Mouse (Mus musculus) megakaryocyte progenitor cell, adult 5-6 weeks (primary cell): ENCODE data around the gene Pknox2. TPM values are rescaled to one million over a fixed set of nuclear protein-coding genes. Genes with fewer than 3 reads are reported as not detected.

Experiments
- ATAC-seq: replicated peaks from 2 replicates; pipeline ENCODE4 v1.8.0; 2016; ENCODE audit warnings: mild to moderate bottlenecking, moderate TSS enrichment, inconsistent platforms; ENCODE audit not compliant: poor library complexity
- total RNA-seq, 2 experiments: library from RNA; stranded (forward) in 1 of 2; stranded (reverse) in 1 of 2; fragments of 157-497, 149-512 nt in 1 of 2; fragments of 200-1000 nt in 1 of 2; gene quantifications; 2 replicates each; pipeline versions ENCODE4 v1.2.3 to v1.2.4; 2015 to 2017

Pknox2 gene
- total RNA-seq (2015) (0.20 TPM in 1 of 2 replicates, not detected in the other), total RNA-seq (2017) (not detected in 2 replicates)

DNA sequence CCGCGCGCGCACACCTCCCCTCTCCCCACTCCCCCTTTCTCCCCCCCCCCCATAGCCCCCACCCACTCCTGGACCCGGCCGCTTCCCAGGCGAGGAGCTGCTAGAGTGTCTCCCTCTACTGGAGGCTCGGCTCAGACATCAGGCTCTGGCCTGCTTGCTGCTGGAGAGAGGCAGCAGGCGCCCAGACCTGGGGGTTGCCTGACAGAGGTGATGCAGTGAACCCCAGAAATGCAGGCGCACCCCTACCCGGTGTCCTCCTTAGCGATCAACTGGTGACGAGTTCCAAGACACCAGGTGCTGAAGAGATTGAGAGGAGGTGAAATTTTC is at the start of gene Pknox2:
Gene Pknox2, minus strand, starts transcription at position 49 of the 327 bp plus-strand sequence.
- peak; percentile 72 for ATAC-seq

DNA sequence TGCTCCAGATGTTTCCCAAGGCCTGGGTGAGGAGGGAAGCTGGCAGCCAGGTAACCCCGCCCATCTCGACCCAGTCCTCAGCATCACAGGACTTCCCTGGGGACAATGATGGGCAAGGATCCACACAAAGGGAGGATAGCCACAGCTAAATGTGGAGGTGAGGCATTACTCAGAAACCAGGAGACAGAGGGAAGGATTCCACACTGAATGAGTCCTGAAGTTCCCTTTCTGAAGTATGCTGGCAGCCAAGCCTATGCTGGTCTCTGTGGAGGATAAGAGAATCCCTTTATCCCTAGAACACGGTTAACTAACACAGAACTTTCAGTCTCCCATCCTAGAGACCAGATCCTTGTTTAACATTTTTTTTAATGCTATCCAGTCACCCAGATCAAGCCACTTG is 40.8 kb upstream of the Pknox2 start:
- ATAC-seq = no peak

DNA sequence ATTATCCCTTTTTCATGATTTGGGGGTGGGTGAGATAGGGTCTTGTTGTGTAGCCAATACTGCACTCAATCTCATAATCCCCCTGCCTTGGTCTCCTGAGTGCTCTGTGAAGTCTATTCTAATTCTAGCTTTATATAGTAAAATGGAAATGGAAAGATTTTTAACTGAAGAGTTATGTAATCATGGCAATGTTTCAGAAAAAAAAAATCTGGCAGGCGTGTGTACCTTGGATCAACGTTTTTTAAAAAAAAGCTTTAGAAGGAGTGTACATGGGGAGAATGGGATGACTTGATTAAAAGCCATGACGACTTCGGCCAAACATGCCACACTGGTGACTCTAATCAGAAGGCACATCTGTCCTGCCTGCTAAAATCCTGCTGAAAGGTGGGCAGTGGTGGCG is 40.2 kb upstream of the Pknox2 start:
- ATAC-seq = no peak

DNA sequence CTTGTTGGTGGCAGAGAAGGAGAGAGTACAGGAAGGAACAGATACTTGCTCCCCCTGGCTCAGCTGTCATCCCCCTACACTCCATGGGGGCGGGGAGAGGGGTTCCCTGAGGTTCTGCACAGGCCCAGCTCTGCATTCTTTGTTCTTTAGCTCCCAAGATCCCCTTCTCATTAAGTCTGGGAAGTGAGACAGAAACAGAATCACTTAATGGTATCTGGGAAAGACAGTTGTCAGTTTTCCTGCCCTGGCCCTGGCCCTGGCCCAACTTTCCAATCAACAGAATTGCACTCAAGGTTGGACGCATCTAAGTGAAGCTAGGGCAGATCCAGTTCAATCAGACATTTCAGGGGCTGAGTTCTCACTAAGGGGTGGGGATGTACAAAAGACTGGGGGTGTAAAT is 36.0 kb upstream of the Pknox2 start:
- no peak for ATAC-seq

DNA sequence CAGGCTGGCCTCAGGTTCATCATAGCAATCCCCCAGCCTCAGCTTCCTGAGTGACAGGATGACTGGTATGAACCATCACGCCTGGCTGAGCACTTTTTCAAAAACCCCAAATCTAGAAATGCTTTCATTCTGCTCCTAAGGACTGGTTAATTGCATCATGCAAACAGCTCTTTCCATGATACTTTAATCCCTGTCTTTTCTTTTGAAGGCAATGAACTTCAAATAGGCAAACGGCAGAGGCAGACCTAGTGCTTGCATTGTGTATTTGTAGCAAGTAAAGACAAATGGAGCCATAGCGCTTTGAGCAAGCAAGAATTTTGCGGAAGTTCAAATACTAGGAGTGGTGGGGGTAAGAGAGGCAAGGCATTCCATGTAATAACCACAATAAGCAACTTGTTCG is 34.4 kb upstream of the Pknox2 start:
- ATAC-seq = no peak

DNA sequence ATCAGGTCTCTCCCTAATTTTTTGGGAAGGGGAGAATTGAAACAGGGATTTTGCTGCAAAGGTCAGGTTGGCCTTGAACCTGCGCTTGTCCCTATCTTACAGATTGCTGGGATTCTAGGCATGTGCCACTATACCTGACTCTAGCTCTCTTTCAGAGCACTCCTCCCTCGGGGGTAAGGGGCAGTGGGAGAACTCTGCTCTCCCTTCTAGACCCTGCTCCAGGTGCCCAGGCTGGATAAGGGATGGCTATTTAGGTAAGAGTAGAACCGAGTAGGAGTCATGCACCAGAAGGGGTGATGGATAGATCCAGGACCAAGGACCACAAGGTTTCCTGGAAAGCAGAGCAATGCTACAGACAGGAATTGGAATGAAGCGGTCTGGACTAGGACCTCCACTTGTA is 32.4 kb upstream of the Pknox2 start:
- no peak for ATAC-seq

DNA sequence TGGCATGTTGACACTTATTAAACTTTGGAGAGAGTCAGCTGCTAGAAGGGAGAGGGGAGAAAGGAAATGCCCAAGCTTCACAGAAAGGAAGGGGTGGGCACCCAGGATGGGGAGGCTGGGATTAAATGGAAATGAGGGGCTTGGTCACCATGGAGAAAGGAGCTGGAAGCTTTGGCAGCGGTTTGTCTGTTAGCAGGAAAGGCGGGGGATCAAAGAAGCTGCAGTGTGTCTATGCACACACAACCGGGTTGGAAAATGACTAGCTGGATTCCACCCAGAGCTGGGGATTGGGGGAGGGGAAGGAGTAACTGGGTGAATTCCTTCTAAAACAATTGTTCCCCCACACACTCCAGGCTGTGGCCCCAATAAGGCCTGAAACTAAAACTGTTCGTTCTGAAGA is 31.7 kb upstream of the Pknox2 start:
- no peak for ATAC-seq

DNA sequence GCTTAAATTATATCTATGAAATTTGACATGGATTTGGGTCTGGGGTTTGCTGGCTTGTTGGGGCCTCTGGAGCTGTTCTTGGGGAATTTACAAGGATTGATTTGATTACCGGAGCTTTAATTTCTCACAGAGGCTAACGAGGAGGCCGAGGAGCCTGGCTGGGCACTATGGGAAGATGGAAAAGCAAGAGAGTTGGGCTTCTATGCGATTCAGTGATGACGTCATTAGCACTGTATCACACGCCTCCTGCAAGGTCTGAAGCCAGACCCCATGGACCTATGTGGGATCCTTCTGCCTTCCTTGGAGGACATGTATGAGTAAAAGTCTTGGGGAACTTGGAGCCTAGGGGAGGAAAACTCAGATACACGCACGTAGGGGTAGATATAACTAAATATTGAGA is 30.3 kb upstream of the Pknox2 start:
- ATAC-seq = no peak

DNA sequence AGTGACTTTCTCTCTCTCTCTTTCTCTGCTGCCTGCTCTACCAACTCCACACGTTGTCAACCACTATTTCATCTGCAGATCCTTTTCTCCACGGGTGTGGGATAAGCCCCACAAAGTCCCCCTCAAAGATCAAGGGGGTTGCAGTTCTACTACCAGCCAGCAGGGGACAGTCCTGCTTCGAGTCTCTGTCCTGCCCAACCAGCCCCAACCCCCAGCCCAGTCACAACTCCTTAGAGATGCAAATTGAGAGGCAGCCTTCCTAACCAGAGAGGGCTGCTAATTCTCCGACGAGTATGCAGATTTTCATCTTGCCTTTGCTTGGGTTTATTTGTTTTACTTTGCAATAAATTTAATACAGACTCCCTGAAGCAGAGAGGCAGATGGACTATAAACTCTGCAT is 29.9 kb upstream of the Pknox2 start:
- peak; percentile 92 for ATAC-seq

DNA sequence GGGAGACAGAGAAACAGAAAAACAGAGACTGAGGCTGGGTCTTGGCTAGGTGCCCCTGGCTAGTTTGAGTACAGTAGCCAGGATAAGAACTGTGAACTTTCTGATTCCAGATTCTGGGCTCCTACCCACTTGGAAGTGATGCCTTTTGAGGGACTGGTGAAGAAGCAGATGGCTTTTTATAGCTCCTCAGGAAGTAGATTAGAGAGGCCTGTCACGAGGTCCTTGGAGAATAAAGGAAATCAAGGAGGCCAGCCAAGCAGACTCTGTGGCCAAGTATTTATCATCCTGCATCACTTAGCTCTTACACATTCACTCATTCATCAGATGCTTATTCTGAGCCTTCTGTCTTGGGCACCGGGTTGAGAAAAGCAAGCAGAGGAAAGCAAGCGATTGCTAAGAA is 28.8 kb upstream of the Pknox2 start:
- ATAC-seq = no peak

DNA sequence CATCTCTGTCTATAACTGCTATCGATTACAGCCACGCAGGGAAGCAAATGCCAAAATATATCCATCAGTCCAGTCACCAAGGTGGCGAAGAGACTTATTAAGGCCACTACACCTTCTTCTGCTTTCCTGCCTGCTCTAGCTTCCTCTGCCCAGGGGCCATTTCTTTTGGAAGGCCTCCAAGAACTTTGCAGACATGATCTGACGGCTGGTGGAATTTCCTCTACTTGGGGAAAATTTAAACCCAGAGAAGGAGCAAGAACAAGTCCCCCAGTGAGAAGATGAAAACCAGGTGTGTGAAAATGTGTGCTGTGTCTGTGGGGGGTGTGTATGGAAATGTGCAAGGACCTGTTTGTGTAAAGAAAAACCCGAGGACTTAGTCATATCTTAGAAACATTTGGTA is 26.2 kb upstream of the Pknox2 start:
- ATAC-seq = no peak

DNA sequence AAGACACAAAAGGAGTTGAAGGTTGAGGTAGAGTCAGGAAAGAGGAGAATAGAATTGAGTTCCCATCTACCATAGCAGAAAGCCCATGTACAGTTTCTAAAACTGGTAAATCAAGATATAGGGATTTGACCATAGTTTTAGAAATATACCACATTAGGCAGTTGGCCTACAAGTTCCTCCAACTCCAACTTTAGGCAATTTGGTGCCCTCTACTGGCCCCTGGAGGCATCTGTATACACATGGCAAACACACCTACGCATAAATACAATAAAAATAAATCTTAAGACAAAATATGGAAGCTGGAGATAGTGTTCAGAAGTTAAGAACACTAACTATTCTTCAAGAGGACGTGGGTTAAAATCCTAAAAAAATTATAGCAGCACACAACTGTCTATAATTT is 19.7 kb upstream of the Pknox2 start:
- 0 out of 2 replicates have a peak, but pooled peaks have one; percentile 44 for ATAC-seq

DNA sequence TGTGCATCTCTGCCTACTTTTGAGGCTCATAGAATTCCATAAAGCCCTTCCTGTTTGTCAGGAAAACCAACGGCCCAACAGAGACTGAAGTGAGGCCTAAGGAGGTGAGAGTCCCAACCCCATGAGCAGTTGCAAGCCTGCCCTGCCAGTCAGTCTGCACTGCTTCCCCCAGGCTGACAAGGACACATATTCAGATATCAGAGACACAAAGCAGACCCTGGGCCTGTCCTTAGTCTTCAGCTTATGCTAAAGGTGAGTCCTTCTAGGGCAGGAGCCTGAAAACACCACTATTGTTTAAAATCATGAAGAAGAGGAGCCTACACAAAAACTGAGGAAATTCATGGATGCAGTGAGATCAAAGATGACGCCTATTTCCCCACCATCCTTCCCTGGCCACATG is 13.5 kb upstream of the Pknox2 start:
- no peak for ATAC-seq

DNA sequence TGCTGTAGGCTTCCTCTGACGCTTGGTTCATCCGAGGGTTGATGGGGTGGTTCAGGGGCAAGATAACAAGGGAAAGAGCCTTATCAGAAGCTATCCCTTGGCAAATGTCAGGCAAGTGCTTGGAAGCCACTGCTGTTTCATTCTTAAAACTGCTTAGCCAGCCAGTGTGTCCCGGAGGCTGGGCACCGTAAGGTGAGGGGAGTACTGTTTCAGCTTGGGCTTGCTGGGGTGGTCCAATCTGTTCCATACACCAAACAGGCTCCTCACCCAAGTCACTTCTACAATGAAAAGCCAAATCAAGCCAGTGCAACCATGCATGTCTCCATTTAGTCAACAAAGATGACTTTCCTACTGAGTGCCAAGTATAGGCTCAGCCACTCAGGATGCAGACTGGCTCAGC is 679 bp upstream of the Pknox2 start:
- no peak for ATAC-seq

DNA sequence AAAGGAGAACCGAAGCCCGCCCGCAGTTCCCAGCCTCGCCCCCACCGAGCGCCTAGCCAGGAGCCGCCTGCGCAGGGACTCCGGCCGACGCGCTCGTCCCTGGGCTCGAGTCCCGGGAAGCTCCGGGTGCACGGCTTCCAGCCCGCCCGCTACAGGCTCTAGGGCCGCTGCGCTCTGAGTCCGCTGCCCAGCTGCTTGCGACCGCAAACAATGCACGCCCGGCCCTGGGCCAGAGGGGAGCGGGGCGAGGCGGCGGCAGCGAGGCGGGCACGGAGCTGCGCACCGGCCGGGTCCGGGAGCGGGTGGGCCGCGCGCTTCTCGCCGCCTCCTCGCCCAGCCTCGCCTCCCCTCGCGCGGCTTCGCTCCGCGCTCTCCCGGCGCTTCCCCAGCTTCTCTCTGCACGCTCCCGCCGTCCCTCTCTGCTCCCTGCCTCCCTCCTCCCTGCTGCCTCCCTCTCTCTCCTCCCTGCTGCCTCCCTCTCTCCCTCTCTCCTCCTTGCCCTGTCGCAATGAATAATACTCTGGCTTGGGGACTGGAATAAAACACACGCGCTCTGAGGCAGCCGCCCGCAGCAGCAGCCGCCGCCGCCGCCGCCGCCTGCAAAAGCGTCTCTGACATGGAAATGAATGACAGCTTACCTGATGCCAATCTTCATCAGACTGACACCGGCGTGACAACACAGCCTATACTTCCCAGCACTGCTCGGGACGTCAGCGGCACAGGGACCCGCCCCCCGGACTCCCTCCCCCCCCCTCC is 426 bp downstream of the Pknox2 start:
- peak; percentile 23 for ATAC-seq

DNA sequence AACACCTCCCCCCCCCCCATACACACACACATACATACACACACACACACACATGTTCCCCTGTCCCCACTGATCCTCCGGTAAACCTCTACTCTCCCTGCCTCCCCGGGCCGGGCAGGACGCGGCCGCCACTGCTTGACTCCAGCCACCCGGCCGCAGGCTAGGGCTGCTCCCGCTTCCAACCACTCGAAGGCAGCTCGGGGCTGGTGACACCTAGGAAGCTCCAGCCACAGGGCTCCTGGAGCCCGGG is 929 bp downstream of the Pknox2 start:
- ATAC-seq = peak; percentile 8; the same call in 1 of the 2 replicates

DNA sequence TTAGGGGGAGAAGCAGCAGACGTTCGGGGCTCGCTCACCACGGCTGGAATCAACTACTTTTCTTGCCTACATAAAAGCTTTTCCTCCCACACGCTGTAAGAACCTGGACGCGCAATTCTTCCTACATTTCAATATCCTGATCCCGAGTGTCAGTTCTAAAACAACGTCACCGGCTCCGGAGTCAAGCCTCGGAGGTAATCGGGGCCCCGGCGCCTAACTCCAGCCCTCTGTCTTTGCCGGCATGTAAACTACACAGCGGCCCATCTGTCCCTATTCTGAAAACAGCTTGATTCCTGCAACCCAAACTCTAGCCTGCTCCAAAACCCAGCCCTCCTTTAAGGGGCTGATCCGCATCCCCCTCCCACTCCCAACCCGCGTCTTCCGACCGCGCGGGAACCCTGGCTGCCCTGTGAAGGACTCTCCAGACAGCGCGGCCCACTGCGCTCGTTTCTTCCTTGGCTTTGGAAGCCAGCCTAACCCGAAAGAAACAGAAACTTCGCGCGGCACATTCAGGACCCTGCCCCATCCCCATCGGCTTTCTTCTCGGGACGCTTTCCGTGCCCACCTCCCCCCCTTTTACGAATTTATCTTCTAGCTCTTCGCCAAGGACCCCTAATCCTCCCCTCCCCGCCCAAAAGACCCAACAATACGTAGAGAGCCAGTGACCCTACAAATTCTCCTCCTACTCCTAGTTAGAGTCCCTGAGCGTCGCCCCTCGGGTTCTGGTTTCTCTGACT is 1.4 kb downstream of the Pknox2 start:
- ATAC-seq = no peak

DNA sequence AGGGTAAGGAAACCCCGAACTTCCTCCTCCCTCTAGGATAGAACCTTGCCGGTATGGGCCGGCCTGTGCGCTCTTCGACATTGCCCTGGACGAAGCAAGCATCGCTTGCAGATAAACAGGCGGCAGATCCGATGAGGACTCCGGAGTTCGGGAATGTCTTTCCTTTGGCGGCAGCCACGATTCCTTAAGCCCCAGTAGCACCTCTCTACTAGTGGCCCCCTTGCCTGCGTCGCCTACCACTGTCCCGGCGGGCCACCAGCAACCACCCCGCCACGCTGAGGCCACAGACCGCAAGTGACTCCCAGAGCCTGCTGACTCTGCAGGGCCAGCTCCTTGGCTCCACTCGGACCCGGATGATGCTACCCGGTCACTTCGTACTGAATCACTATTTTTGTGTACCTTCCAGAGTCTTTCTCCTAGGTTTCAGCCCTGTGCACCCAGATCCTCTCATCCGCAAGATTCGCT is 2.0 kb downstream of the Pknox2 start:
- ATAC-seq = peak; percentile 29; the same call in 1 of the 2 replicates

DNA sequence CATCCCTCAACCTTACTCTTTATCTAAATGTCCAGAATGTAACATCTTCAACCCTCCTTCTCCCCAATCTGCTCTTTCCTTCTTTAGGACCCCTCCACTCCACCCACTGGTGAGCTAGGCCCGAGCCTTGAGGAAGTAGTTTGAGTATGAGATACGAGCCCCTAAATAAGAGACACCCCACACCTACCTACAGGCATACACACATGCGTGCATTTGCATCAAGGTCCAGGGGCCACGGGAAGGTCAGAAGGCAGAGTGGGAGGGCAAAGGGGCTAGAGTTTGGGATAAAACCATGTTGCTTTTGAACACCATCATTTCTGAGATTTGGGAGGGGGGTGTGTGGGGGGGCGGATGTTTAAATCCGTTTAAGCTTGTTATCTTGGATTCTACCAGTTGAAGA is 2.5 kb downstream of the Pknox2 start:
- no peak for ATAC-seq

DNA sequence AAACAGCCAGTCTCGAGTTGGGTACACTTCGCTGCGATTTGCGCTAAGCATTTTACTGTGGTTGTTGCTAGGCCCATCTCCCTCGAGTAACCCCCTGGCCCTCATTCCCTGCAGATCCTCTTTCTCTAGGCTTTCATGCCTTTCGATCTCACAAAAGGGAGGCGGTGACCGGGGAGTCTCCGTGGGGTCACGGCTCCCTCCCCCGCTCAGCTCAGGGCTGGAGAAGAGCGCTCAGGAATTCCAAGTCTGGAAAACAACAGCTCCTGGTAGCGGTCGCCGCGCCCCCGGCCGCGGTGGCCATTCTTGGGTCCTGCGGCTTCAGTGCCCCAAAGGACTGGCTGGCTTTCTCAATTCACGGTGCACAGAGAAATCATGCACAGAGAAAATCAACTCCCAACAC is 3.0 kb downstream of the Pknox2 start:
- ATAC-seq = no peak

DNA sequence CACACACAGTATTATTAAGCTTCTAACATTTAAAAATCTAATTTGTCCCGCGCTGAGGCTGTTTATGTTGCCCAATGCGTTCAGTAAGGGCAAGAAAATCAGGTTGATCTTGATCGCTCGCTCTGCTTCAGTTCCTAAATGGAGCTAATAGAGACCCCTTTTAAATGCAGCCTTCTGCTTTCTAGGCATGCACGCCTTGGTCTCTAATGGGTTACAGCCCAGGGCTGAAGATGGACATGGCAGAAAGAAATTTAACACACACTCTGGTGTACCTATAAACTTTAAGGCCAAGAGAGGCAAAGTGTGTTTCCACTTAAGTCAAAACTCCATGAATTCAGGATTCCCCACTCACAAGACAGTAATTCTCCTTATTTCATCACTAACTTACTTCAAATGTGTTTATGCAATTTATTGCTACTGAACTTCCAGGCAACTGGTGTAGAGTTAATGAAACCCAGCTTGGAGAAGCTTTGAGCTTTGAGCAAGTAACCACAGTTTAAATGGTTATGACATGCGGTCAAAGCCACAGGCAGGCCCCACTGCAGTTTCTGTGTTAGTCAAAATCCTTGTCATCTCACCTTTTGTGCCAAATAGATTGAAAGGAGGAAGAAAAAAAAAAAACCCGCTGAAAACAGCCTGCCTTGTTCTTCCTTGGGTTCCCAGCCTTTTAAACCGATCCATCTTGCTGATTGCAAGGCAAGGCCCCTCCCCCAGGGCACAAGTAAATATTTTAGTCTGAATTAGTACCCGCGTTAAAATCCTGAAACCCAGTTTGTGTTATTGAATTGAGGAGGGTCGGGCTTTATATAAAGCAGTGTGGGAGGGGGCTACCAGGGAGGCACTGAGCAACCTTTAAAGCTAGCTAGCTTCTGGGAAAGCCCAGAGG is 3.9 kb downstream of the Pknox2 start:
- ATAC-seq = peak; percentile 47

DNA sequence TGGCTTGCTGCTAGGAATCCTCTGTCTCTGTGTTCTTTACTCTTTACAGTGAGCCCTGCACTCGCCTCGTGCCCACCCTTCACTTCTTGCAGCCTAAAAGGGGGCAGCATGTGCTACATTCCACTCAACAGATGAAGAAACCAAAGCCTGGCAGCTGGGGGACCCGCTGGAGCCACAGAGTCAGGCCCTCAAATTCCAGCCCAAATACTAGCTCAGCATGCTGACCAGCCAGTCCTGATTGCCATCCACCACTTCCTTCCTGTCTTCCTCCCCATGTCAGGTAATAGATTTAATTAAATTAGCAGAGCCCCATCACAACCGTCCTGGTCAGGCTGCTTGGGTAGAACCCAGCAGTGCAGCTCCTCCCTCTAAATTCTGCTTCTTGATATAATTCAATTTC is 5.1 kb downstream of the Pknox2 start:
- ATAC-seq = no peak
